ENCODE assay signal across 10 mouse cellular contexts in the genomic region with DNA sequence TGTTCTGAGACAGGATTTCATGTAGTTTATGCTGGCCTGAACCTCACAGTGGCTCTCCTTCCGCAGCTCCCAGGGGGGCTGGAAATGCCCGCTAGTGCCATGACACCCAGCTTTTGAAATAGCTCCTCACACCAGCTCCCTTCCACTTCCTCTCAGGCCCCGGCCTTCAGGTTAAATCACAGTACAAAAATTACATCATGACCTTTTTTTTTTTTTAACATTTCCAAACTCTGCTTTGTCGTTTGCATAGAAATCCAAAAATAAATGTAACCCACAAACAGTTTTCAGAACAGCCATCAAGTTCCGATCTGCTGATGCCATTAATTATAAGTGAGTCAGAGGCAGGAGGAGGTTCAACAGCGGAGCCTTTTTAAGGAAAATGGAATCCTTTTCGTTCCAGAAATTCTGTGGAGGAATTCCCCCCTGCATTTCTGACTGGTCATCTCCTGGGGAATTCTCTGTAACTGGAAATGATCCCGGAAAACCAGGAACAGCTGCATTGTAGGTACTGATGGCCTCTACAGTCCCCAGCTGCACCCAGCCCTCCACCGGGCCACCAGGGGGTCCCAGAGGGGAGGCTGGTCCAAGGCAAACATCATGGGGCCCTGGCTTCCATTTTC. TPM values are rescaled to one million over a fixed set of nuclear protein-coding genes. Genes with fewer than 3 reads are reported as not detected.
A peak's percentile ranks its signal among the peaks of the same experiment; 100 is the strongest.
DNase-seq lines count a peak whose midpoint lies in the region; ATAC-seq and TF ChIP-seq lines count a peak whose summit lies in the region.
"Had no signal": no experiment of that assay in that cellular context is flagged by ENCODE, and none has a peak within 500 bp of the region (broad histone marks: within the 10 kb centered on the region; RNA-seq: fewer than 3 reads in every experiment).

No protein-coding gene starts in this region.

- no peaks in the 10 kb centered on the region; the same call in 1 of the 2 replicates for H3K4me1 ChIP-seq in spleen, adult 2 months (ENCODE audit: control insufficient read depth, insufficient read depth, insufficient read length)
- H3K4me1 ChIP-seq in embryonic facial prominence, embryonic 15.5 days, result peaks cover 14% of the 10 kb centered on the region; the same call in 1 of the 2 replicates
- 0 out of 2 replicates have a peak, but pooled peaks cover 2% of the 10 kb centered on the region for H3K4me1 ChIP-seq in stomach, postnatal 0 days (replicated peaks; ENCODE audit: control insufficient read depth, insufficient read depth)
- H3K4me1 ChIP-seq in forebrain, embryonic 13.5 days, result 0 out of 2 replicates have a peak, but pooled peaks cover 7% of the 10 kb centered on the region

- DNase-seq in spleen, adult 2 months (ENCODE audit: low read depth in 1 of 2, low spot score in 2 of 2), result no peak
- DNase-seq in spleen, postnatal 36 days (ENCODE audit: low spot score in 2 of 2), result no peak
- peak; percentile 58 for DNase-seq in kidney, postnatal 10 days
- DNase-seq in stomach, postnatal 0 days (ENCODE audit: low spot score), result no peak
- no peak for DNase-seq in layer of hippocampus, adult 18-20 months (ENCODE audit: low spot score in 2 of 2)
- no peak for DNase-seq in ovary, adult 18-20 months (ENCODE audit: low spot score)

- ATAC-seq in embryonic facial prominence, embryonic 15.5 days (ENCODE audit: insufficient number of reproducible peaks, low FRiP score, low TSS enrichment, low read depth), result no peak
- ATAC-seq in stomach, postnatal 0 days (ENCODE audit: low FRiP score, low TSS enrichment), result no peak
- no peak for ATAC-seq in forebrain, embryonic 13.5 days

- no peaks in the 10 kb centered on the region for H3K9me3 ChIP-seq in embryonic facial prominence, embryonic 15.5 days (replicated peaks)
- H3K9me3 ChIP-seq in stomach, postnatal 0 days (ENCODE audit: control insufficient read depth, low read length), result no peaks in the 10 kb centered on the region
- H3K9me3 ChIP-seq in forebrain, embryonic 13.5 days (replicated peaks), result no peaks in the 10 kb centered on the region
- H3K9me3 ChIP-seq: stomach, embryonic 15.5 days had no signal

- no peak overlapping the region for H3K4me3 ChIP-seq in spleen, adult 2 months (ENCODE audit: extremely low read depth, insufficient read depth, insufficient read length)
- H3K4me3 ChIP-seq in embryonic facial prominence, embryonic 15.5 days (replicated peaks), result no peak overlapping the region
- no peak overlapping the region for H3K4me3 ChIP-seq in stomach, postnatal 0 days (ENCODE audit: low read depth, low read length)
- H3K4me3 ChIP-seq in forebrain, embryonic 13.5 days, result no peak overlapping the region
- H3K4me3 ChIP-seq: megakaryocyte, embryonic 14.5 days; stomach, embryonic 15.5 days had no signal

- no peak for TF ChIP-seq CTCF in spleen, adult 2 months (IDR thresholded peaks at IDR 0.05; ENCODE audit: extremely low read depth, insufficient read depth, insufficient read length, insufficient replicate concordance)
- peak; percentile 34 for TF ChIP-seq CTCF in stomach, postnatal 0 days (IDR thresholded peaks at IDR 0.05; ENCODE audit: low read depth)

- H3K27ac ChIP-seq in spleen, adult 2 months (ENCODE audit: insufficient read depth, low read length), result peak overlapping the region; percentile 53; the same call in 1 of the 2 replicates
- peak overlapping the region; percentile 45; the same call in 1 of the 2 replicates for H3K27ac ChIP-seq in embryonic facial prominence, embryonic 15.5 days (replicated peaks)
- H3K27ac ChIP-seq in stomach, postnatal 0 days (replicated peaks), result peak overlapping the region; percentile 30; the same call in 1 of the 2 replicates
- no peak overlapping the region for H3K27ac ChIP-seq in forebrain, embryonic 13.5 days
- H3K27ac ChIP-seq: stomach, embryonic 15.5 days had no signal

- no peak for TF ChIP-seq EP300 in stomach, postnatal 0 days (optimal IDR thresholded peaks at IDR 0.05)

- no peak overlapping the region for H3K9ac ChIP-seq in embryonic facial prominence, embryonic 15.5 days
- no peak overlapping the region for H3K9ac ChIP-seq in stomach, postnatal 0 days (ENCODE audit: low read length)
- no peak overlapping the region for H3K9ac ChIP-seq in forebrain, embryonic 13.5 days
- H3K9ac ChIP-seq: stomach, embryonic 15.5 days had no signal

- no peak overlapping the region for H3K4me2 ChIP-seq in embryonic facial prominence, embryonic 15.5 days (replicated peaks)
- H3K4me2 ChIP-seq in stomach, postnatal 0 days (replicated peaks; ENCODE audit: low read depth), result 0 out of 2 replicates have a peak overlapping the region, but pooled peaks have one; percentile 5
- H3K4me2 ChIP-seq in forebrain, embryonic 13.5 days, result no peak overlapping the region
- H3K4me2 ChIP-seq: stomach, embryonic 15.5 days had no signal

- no peaks in the 10 kb centered on the region for H3K27me3 ChIP-seq in spleen, adult 2 months (ENCODE audit: control insufficient read depth, insufficient read depth, low read length)
- no peaks in the 10 kb centered on the region for H3K27me3 ChIP-seq in embryonic facial prominence, embryonic 15.5 days
- no peaks in the 10 kb centered on the region for H3K27me3 ChIP-seq in stomach, postnatal 0 days (ENCODE audit: control insufficient read depth, insufficient read depth, low read length)
- H3K27me3 ChIP-seq in forebrain, embryonic 13.5 days, result no peaks in the 10 kb centered on the region
- H3K27me3 ChIP-seq: stomach, embryonic 15.5 days had no signal

- no peaks in the 10 kb centered on the region for H3K36me3 ChIP-seq in spleen, adult 2 months (ENCODE audit: control insufficient read depth, insufficient read depth, low read length)
- no peaks in the 10 kb centered on the region for H3K36me3 ChIP-seq in embryonic facial prominence, embryonic 15.5 days
- no peaks in the 10 kb centered on the region for H3K36me3 ChIP-seq in stomach, postnatal 0 days (ENCODE audit: control insufficient read depth, insufficient read depth, low read length)
- no peaks in the 10 kb centered on the region for H3K36me3 ChIP-seq in forebrain, embryonic 13.5 days (ENCODE audit: poor library complexity, severe bottlenecking)
- H3K36me3 ChIP-seq: stomach, embryonic 15.5 days had no signal

- 43% methylated on average over 9 of the region's 9 CpGs for WGBS in spleen, adult 2 months
- WGBS in embryonic facial prominence, embryonic 15.5 days, result 37% methylated on average over 9 of the region's 9 CpGs
- 38% methylated on average over 9 of the region's 9 CpGs for WGBS in stomach, postnatal 0 days
- 85% methylated on average over 9 of the region's 9 CpGs for WGBS in forebrain, embryonic 13.5 days

- no peak for TF ChIP-seq POLR2A in spleen, adult 2 months (IDR thresholded peaks at IDR 0.05; ENCODE audit: low read depth, low read length)

RNA-seq across cellular contexts. Expression of gene Noct, which starts 27.0 kb away (rescaled TPM):
- polyA plus RNA-seq in spleen, adult 2 months (2012; rRNA removed), result 6.1 and 8.8 TPM in 2 replicates
- 9.8 and 11.3 TPM in 2 replicates for polyA plus RNA-seq in embryonic facial prominence, embryonic 15.5 days (2015; fragmentation: Nextera tagmentation; extraction: Ambion mirVana)
- polyA plus RNA-seq in stomach, postnatal 0 days (2015; fragmentation: Nextera tagmentation; extraction: Ambion mirVana), result 7.5 and 9.2 TPM in 2 replicates
- total RNA-seq in layer of hippocampus, adult 18-20 months (2021), result 10 to 100 TPM; 59.5 to 60.3 TPM
- polyA plus RNA-seq in forebrain, embryonic 13.5 days (2015; fragmentation: Nextera tagmentation; extraction: Ambion mirVana), result 13.4 and 13.9 TPM in 2 replicates
